Mouse (Mus musculus) WW6 (cell line): ENCODE data around the gene Pofut1.
"Not testable (repeated sequence)": the region's sequence is repeated elsewhere in the genome, so short reads cannot be mapped to it uniquely, and the experiment has no call there.

Source experiments
- DNase-seq: peaks from one replicate; pipeline ENCODE4 v3.0.0-alpha.2; 2013; ENCODE audit warnings: low read depth, low spot score

Gene Pofut1

GRCm38 (mm10) chr2:153239021-153239859, 2.1 kb upstream of the Pofut1 start:
- DNase-seq: no peak

GRCm38 (mm10) chr2:153239860-153240480, 1.4 kb upstream of the Pofut1 start:
- DNase-seq: no peak

DNA sequence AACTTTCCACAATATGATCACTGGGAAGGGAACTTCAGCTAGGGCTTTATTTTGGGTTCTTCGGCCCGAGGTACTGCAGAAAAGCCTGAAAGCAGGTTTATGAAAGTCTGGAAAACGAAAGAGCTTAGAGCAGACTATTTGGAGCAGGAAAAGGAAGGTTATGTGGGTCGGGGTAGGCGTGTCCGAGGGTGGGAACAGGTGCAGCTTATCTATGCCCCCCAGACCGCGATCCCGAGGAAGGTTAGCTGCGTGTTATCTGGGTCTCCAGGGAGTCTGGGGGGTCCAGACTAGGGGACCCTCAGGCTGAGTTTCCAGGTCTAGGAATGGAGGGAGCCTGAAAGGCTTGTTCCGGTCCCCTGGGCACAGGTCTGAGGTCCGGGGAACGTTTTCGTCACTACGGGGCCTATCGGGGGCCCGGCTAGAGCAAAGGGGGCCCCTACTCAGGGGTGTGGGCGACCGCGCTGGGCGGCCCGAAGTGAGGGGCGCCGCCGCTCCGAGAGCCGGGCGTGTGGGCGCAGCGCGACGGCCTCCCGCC, 565 bp upstream of the Pofut1 start:
- no peak for DNase-seq

- no peak for DNase-seq
These were observed 823 bp downstream of the Pofut1 start for GRCm38 (mm10) chr2:153242156-153242555.

DNA sequence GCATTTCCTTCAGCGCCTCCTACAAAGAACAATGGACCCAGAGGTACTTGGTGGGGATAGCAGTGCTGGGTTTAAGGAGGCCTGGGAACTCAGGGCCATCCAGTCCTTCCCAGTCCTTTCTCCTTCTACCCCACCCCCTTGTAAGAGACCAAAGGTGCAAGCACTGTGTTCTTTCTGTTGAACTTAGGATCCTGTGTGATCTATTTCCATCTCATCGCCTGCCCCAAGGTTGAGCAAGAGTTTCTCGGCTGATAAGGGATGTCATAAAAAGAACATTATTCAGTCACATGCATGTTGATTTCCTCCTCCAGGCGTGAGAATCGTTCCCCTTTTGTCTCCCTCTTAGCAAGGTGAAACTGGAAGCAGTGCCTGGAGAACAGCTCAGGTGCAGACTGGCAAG, 8.4 kb downstream of the Pofut1 start:
- DNase-seq: no peak

DNA sequence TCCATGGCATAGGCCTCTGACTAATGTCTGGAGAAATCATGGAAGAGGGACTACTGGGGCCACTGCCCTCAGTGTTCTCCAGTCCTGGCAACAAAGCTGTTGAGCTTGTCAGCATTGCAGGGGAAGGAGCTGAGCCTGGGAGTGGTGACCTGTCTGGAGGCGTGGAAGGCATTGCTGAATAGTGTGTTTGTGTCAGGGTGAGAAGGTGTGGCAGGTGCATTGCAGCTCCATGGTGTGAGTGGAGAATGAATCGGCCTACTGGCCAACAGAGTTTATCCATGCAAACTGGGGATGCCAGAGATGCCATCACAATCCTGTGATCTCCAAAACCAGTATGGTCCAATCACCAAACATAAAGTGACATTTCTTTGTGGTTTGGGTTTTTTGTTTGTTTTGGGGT, 15.3 kb downstream of the Pofut1 start:
- no peak for DNase-seq

- DNase-seq: no peak
These were observed 17.9 kb downstream of the Pofut1 start for GRCm38 (mm10) chr2:153259030-153259863.

- DNase-seq: no peak
These were observed 18.7 kb downstream of the Pofut1 start for GRCm38 (mm10) chr2:153259864-153260674.

- DNase-seq: no peak
These were observed 21.7 kb downstream of the Pofut1 start for GRCm38 (mm10) chr2:153263053-153263452.

DNA sequence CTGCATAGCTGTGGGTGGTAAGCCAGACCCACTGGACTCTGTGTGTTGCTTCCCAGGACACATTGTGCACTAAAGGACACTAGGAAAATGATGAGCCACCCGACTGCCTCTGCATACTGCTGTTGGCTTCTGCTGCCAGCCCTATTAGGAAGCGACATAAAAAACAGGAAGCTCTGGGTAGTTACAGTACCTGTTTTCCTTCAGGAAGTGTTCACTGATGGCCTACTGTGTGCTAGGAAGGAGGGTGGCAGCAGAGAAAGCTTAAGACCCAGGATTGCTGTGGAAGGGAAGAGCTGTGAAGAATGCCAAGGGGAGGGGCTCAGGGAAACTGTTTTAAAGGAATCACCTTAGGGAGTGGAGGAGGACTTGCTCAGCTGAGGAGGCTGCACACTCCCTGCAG, 26.0 kb downstream of the Pofut1 start:
- no peak for DNase-seq

DNA sequence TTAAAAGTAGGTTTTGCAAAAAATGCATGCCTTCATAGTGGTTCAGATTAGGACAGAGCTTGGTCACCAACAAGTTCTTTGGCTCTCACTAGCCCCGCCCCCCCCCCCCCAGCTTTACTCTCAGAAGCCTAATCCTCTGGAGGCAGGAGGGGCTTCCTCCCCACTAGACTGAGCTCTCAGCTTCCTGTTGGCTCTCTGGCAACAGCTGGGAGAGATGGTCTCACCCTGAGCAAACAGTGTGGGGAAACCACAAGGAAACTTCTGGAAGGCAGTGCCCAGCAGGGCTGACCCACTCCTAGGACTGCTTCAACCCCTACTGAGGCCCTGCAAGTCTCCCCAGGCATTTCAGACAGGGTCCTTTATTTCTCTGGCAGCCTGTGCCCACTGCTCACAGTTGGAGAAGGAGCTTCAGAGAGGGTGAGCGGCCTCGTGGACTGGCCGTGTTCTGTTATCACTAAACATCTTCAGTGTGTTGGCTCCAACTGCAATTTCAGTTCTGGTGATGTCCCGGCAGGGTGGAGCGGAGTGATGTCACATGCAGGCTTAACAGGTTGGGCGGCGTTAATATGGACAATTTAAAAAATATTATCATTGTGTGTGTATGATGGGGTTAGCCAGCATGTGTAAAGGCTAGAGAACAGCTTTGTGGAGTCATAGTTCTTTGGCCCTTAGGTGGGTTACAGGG, 29.0 kb downstream of the Pofut1 start:
- DNase-seq: not testable (repeated sequence)

- DNase-seq: not testable (repeated sequence)
These were observed 33.0 kb downstream of the Pofut1 start for GRCm38 (mm10) chr2:153274200-153274918.

DNA sequence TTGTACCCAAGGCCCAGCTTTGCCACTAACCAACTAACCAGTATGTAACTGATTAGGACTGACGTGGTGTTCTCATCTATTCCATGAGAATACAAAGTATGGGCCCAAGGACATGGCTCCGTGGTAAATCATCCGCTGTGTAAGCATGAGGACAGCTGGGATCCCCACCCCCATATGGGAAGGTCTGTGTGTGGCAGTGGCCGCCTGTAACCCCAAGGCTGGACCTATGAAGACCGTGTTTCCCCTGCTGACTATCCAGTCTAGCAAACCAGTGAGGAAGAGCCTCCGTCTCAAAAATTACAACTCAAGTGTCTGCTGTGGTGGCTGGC, 33.5 kb downstream of the Pofut1 start:
- DNase-seq: no peak

- not testable (repeated sequence) for DNase-seq
These were observed 34.2 kb downstream of the Pofut1 start for GRCm38 (mm10) chr2:153275577-153275976.

DNA sequence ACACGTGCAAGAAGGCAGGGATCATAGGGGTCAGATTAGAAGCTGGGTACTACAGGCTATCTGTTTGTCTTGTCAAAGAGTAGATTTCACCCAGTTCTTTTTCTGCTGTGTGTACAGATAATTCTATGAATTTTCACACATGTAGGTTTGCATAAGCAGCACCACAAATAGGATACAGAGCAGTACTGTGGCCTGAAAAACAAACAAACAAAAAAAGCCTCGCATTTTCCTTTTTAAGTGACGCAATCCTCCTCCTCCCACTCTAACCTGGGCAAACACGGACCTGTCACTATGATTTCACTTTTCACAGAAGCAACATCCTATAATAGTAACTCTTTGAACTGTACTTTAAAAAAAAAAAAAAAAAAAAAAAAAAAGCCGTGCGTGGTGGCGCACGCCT, 35.1 kb downstream of the Pofut1 start:
- DNase-seq: no peak

- not testable (repeated sequence) for DNase-seq
These were observed 35.5 kb downstream of the Pofut1 start for GRCm38 (mm10) chr2:153276846-153277245.

DNA sequence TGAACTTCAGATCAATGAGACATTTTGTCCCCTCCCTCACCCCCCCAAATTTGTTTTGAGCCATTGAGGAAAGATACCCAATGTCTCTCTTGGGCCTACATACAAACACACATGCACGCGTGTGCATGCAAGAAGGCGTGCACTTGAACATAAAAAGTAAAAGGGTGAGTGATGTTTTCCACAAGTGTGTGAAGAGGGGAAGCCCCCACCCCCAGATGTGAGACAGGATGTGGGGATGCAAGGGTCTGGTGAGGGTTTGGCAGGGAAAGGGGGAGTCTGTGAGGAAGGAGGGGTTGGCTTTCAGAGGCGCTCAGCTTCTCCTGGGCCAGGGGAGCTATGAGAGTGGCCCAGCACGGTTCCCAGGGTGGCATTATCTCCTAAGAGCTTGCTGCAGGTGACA, 37.0 kb downstream of the Pofut1 start:
- no peak for DNase-seq

DNA sequence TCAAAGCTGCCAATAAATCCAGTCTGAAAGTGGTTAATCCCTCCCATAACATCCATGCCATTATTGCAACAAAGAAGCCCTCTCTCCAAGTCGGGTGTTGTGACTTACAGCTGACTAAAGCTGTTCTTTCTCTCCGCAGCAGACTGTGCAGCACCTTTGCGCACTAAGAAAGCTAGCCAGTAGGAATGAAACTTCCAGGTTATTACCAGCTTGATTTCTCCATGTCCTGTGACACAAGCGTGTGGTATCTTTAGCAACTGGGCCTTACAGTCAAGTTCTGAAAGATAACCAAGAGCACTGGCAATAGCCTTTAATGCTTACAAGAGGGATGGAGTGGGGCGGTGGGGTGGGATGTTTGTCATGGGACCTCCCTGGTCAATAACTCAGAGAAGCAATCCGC, 42.6 kb downstream of the Pofut1 start:
- no peak for DNase-seq

DNA sequence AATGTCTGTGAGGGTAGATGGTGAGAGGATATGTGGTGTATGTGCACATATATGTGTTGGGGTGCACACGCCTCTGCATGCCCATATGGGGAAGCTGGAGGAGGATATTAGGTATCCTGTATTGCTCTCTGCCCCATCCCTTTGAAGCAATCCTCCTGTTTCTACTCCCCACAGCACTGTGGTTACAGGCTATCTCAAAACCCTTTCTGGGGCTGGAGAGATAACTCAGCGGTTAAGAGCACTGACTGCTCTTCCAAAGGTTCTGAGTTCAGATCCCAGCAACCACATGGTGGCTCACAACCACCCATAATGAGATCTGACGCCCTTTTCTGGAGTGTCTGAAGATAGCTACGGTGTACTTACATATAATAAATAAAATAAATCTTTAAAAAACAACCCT, 45.2 kb downstream of the Pofut1 start:
- DNase-seq: no peak

DNA sequence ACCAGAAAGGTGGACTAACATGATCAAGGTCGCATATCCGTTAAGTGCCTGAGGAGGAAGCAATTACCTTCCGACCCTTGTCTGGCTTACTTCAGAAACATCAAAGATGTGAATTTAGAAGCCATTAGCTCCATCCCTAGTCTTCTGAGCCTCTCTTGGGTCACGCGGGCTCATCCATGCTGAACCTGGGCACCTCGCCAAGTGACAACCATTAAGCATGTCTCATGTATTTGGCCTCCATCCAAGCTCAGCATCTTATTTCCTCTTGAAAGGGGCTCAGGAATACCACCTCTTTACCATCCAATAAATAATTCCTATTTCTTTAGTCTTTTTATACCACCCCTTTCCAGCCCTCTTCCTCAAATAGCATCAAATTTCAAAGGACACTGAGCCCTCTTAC, 46.5 kb downstream of the Pofut1 start:
- no peak for DNase-seq
